Mouse (Mus musculus) spleen, postnatal 36 days (tissue): ENCODE results near the gene Eif4e2.

Source experiments
- DNase-seq, 2 experiments: peaks; one replicate each; pipeline ENCODE4 v3.0.0; 2022; ENCODE audit warnings: low spot score in 2 of 2, mixed read lengths in 1 of 2

Gene Eif4e2

DNA sequence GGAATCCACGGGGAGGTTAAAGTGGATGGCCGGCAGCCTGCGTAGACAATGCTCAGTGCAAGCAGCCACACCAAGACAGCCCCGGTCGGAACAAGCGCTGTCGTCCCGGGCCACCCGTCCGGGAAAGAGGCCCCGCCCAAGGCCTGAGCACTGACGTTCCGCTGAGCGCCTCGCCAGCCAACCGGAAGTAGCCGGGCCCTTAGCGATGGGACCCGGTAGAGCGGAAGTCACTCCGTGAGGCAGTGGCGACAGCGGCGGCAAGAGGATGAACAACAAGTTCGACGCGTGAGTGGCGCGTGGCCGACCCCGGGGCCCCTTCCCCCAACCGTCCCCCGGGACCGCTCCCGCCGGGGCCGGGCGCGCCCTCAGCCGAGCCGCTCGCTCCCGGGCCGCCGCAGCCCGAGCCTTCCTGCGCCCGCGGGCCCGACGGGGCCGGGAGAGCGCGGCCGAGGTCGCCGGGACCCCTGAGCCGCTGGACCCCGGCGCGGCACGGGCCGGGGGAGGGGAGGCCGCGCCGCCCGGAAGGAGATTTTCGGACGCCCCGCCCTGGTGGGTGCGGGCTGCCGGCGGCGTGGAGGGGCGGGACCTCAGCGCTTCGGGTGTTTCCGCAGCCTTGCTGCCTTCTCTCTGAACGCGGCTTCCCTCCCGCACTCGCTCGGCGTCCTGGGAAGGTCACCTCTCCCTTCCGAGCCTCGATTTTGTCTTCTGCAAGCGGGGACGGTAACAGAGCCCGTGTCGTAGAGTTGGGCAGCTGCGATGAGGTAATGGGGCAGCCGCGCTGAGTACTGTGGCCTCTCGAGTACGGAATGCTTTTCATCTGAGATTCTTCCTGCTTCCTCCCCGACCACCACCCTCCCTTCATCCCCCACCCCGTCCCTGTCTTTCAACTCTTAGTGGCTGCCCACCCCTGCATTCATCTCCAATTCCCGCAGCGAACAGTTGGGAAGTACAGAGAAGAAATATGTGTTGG, at the start of gene Eif4e2:
Gene Eif4e2 (plus strand): TSS at position 180 of the 970 bp plus-strand sequence.
- peak; percentile 93 to 94 for DNase-seq

- no peak for DNase-seq
These were observed 49.4 kb upstream of the Eif4e2 start for GRCm38 (mm10) chr1:87164164-87164795.

- no peak for DNase-seq
These were observed 48.9 kb upstream of the Eif4e2 start for GRCm38 (mm10) chr1:87164796-87165184.

DNA sequence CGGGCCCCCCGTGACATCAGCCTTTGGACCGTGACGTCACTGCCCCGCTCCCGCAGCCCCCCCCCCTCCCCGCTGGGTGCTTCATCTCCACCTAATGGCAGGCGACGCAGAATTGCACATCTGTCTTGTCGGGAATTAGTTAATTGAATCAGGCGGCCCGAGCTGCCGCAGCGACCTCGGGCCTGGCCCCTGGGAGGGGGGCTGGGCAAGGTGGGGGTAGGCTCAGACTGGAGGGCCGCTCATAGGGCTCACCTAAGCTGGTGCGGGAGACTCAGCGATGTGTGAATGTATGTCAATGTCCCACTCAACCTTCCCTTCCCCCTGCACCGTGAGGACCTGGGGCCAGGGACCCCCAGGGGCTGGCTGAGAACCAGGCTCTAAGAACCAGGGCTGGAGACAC, 43.3 kb upstream of the Eif4e2 start:
- DNase-seq = no peak

DNA sequence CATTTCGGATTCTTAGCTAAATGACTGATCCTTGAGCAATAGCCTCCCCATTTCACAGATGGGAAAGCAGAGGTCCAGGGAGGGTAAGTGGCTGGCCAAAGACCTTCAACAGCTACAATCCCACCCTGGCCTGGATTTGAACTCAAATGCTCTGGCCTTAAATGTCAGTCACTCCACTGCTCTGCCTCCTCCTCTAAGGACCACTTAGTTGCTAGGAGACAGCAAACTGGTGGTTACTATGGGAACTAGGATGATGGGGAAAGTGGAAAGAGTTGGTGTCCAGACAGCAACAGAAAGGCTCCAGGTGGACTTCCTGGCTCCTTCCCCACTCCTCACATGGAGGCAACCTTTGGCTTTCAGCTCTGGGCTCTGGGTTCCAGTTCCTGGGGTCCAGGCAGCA, 42.4 kb upstream of the Eif4e2 start:
- DNase-seq = no peak

- DNase-seq = no peak
These were observed 41.4 kb upstream of the Eif4e2 start for GRCm38 (mm10) chr1:87172316-87172715.

- peak; percentile 17 to 38 for DNase-seq
These were observed 39.4 kb upstream of the Eif4e2 start for GRCm38 (mm10) chr1:87174006-87174955.

GRCm38 (mm10) chr1:87175852-87176292, 37.8 kb upstream of the Eif4e2 start:
- no peak for DNase-seq

- DNase-seq = no peak
These were observed 32.8 kb upstream of the Eif4e2 start for GRCm38 (mm10) chr1:87180896-87181295.

- no peak for DNase-seq
These were observed 30.7 kb upstream of the Eif4e2 start, which contains the start of gene Prss56 for GRCm38 (mm10) chr1:87183013-87183412. Prss56 (plus strand) TSS chr1:87183313.

DNA sequence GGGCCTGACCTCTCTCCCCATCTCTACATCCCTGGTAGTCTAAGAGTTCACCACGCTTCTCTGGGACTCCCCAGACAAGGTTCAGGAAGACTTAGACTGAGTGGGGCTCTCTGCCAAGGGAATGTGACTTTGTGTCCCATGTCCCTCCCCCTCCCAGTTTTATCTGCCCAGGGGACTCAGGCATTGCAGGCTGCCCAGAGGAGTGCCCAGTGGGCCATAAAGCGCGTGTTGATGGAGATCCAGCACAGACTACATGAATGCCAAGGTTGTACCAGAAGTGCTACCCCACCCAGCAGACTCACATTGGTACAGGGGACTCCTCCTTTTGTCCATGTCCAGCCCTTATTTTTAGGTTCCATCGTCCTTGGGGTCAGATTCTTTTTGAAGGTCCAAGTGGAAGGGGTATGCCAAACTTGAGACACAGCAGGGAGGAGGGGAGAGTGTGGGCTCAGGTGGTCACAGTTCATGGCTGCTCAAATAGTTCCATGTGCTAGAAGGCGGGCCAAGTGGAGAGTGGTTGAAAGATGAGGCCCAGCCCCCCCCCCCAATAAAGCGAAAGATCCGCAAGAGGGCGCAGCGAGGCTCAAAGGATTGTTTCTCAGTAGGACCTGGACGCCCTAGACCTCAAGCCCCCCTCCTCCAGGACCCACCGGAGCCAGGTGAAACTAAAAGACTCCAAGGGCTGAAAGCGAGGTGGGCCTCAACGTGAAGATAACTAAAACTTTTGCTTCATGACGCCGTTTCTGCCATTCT, 29.5 kb upstream of the Eif4e2 start:
- DNase-seq = no peak

GRCm38 (mm10) chr1:87184751-87185139, 29.0 kb upstream of the Eif4e2 start:
- peak; percentile 22 to 30 for DNase-seq

GRCm38 (mm10) chr1:87185526-87185925, 28.2 kb upstream of the Eif4e2 start:
- DNase-seq = no peak

DNA sequence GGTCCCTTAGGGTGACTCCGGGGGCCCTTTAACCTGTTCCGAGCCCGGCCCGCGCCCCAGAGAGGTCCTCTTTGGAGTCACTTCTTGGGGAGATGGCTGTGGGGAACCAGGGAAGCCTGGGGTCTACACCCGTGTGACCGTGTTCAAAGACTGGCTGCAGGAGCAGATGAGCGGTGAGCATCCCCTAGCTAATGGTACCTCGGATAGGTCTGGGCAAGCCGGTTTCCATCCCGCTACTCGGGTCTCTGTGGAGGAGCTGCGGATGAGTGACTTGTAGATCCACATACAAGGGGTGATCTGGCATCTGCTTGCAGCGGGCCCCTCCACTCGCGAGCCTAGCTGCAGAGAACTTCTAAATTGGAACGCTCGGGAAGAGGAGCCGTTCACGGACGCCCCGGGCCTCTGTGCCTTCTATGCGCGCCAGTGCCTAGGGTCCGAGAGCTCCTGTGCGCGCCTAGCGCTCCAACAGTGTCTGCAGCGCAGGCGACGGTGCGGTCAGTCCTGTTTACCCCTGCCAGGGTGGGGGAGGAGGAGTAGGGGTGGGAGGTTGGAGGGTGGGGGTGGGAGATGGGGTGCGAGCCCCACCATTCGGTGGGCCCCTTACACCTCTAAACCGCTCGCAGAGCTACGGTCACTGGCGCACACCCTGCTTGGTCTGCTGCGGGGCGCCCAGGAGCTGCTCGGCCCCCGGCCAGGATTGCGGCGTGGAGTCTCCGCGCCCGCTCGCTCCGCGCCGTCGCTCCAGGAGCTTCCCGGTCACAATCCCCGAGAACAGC, 27.3 kb upstream of the Eif4e2 start:
- DNase-seq = no peak

- no peak for DNase-seq
These were observed 26.7 kb upstream of the Eif4e2 start for GRCm38 (mm10) chr1:87187037-87187355.

- DNase-seq = no peak
These were observed 23.3 kb upstream of the Eif4e2 start, which contains the start of gene Chrnd for GRCm38 (mm10) chr1:87190429-87190828. Chrnd (plus strand) TSS chr1:87190607.

- no peak for DNase-seq
These were observed 16.4 kb upstream of the Eif4e2 start for GRCm38 (mm10) chr1:87197296-87197695.

GRCm38 (mm10) chr1:87198119-87199065, 15.3 kb upstream of the Eif4e2 start:
- DNase-seq = no peak

GRCm38 (mm10) chr1:87200811-87201210, 12.9 kb upstream of the Eif4e2 start:
- DNase-seq = no peak
